Mouse (Mus musculus) lung, adult 2 months (tissue): ENCODE results near the gene 1700007K13Rik.

Experiments used
- CTCF ChIP-seq: fragments of 200-500 bp; IDR thresholded peaks from 2 replicates; pipeline ENCODE4 v1.5.1; 2011; ENCODE audit warnings: mild to moderate bottlenecking, low read length, control low read depth; ENCODE audit not compliant: insufficient read depth
- POLR2A ChIP-seq: fragments of 200-500 bp; IDR thresholded peaks from 2 replicates; pipeline ENCODE4 v1.6.1; 2011; ENCODE audit warnings: low read depth, mild to moderate bottlenecking, control low read depth, low read length, borderline replicate concordance; ENCODE audit errors: extremely low read depth

DNA sequence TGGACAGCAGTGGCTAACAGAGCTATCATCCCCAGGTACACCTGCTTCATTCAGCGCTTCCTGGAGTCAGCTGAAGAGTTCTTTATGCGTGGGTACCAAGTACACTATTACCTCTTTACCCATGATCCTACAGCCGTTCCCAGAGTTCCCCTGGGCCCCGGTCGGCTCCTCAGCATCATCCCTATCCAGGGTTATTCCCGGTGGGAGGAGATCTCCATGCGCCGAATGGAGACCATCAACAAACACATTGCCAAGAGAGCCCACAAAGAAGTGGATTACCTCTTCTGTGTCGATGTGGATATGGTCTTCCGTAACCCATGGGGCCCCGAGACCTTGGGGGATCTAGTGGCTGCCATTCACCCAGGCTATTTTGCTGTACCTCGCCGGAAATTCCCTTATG is 38.5 kb upstream of the 1700007K13Rik start:
- TF ChIP-seq CTCF = no peak
- no peak for TF ChIP-seq POLR2A
